Mouse (Mus musculus): ENCODE data around the gene Il21. TPM values are rescaled to one million over a fixed set of nuclear protein-coding genes. Genes with fewer than 3 reads are reported as not detected.

The Il21 gene
- polyA plus RNA-seq (2012; fragmentation: generic; extraction: Trizol), result not detected

GRCm38 (mm10) chr3:37232586-37233222 is at the start of gene Il21:
Gene Il21, minus strand, starts transcription at chr3:37232636.

Other genes starting within 250 kb of the Il21 start
- not detected for gene Adad1, start 169.1 kb downstream of the Il21 start, polyA plus RNA-seq (2012; fragmentation: generic; extraction: Trizol)
- gene Il2, start 106.7 kb downstream of the Il21 start, polyA plus RNA-seq (2012; fragmentation: generic; extraction: Trizol), result under 1 TPM in 1 of 2 experiments, not detected in 1; 0.05 TPM
- 1 to 10 TPM in 1 of 2 experiments, under 1 TPM in 1; 0.29 to 3.5 TPM for gene Bbs12, start 79.9 kb upstream of the Il21 start, polyA plus RNA-seq (2012; fragmentation: generic; extraction: Trizol)
- 1 to 10 TPM in 1 of 2 experiments, under 1 TPM in 1; 0.55 to 4.4 TPM for gene Cetn4, start 80.1 kb upstream of the Il21 start, polyA plus RNA-seq (2012; fragmentation: generic; extraction: Trizol)
- 1 to 10 TPM in 1 of 2 experiments, under 1 TPM in 1; 0.15 to 1.3 TPM for gene Fgf2, start 115.7 kb upstream of the Il21 start, polyA plus RNA-seq (2012; fragmentation: generic; extraction: Trizol)
- gene Spata5, start 187.3 kb upstream of the Il21 start, polyA plus RNA-seq (2012; fragmentation: generic; extraction: Trizol), result 10 to 100 TPM in 1 of 2 experiments, 1 to 10 TPM in 1; 5.2 to 11.0 TPM
- gene Nudt6, start 187.6 kb upstream of the Il21 start, polyA plus RNA-seq (2012; fragmentation: generic; extraction: Trizol), result 1 to 10 TPM; 4.6 to 7.8 TPM

Measured in C3H10T1/2 (cell line).